Mouse (Mus musculus) midbrain, embryonic 11.5 days (tissue): ENCODE measurements around the gene Lat2. TPM values are rescaled to one million over a fixed set of nuclear protein-coding genes. Genes with fewer than 3 reads are reported as not detected.

Source experiments
- ATAC-seq: fragments of 200-750 bp; cut with Nextera tagmentation; 2 replicates; pipeline ENCODE4 v1.8.0; 2017; ENCODE audit warnings: moderate TSS enrichment, moderate library complexity; ENCODE audit not compliant: low FRiP score
- DNase-seq: peaks from one replicate; pipeline ENCODE4 v3.0.0; 2015; ENCODE audit warnings: low spot score; ENCODE audit errors: missing footprints
- H3K27ac ChIP-seq: fragments of 300-500 bp; sonication (generic); 2 replicates; pipeline ENCODE4 v1.5.1; 2014; ENCODE audit warnings: low read depth, low read length
- H3K27me3 ChIP-seq: fragments of 300-500 bp; sonication (generic); 2 replicates; pipeline ENCODE4 v1.6.1; 2014; ENCODE audit warnings: mild to moderate bottlenecking, low read length, moderate library complexity, mixed read lengths; ENCODE audit not compliant: control insufficient read depth, insufficient read depth
- H3K36me3 ChIP-seq: fragments of 300-500 bp; sonication (generic); 2 replicates; pipeline ENCODE4 v1.6.1; 2014; ENCODE audit warnings: mild to moderate bottlenecking, low read length, moderate library complexity, mixed read lengths; ENCODE audit not compliant: control insufficient read depth, insufficient read depth
- H3K4me1 ChIP-seq: fragments of 300-500 bp; sonication (generic); 2 replicates; pipeline ENCODE4 v1.6.1; 2014; ENCODE audit warnings: low read length; ENCODE audit not compliant: control insufficient read depth, insufficient read depth
- H3K4me2 ChIP-seq: fragments of 300-500 bp; sonication (generic); 2 replicates; pipeline ENCODE4 v1.6.1; 2014; ENCODE audit warnings: mild to moderate bottlenecking, moderate library complexity
- H3K4me3 ChIP-seq: fragments of 300-500 bp; sonication (generic); 2 replicates; pipeline ENCODE4 v1.5.1; 2014; ENCODE audit warnings: low read depth, low read length
- H3K9ac ChIP-seq: fragments of 300-500 bp; sonication (generic); 2 replicates; pipeline ENCODE4 v1.6.1; 2014; ENCODE audit warnings: low read length
- H3K9me3 ChIP-seq: fragments of 300-500 bp; sonication (generic); 2 replicates; pipeline ENCODE4 v1.6.1; 2016; ENCODE audit warnings: low read length; ENCODE audit not compliant: control insufficient read depth
- WGBS: fragments of 180-500 bp; shearing (Covaris S2); extraction: QIAGEN DNeasy Blood & Tissue Kit; methylation state at CpG from one replicate; pipeline ENCODE4 v1.1.7; 2014; 5-methylcytosine and 5-hydroxymethylcytosine counted together
- polyA plus RNA-seq: library from polyadenylated mRNA; unstranded; fragments of >200 nt; fragmentation: Nextera tagmentation; extraction: Ambion mirVana; gene quantifications from 2 replicates; pipeline ENCODE4 v1.2.1, GENCODE M21; 2014

The Lat2 gene
- polyA plus RNA-seq, 1 experiment from 2014 or later = 1.6 TPM

- no peaks in the 10 kb centered on the region for H3K27me3 ChIP-seq
- peak; percentile 100 for DNase-seq
- H3K9me3 ChIP-seq = no peaks in the 10 kb centered on the region
- H3K4me3 ChIP-seq = peak overlapping the region; percentile 87
- no peaks in the 10 kb centered on the region for H3K36me3 ChIP-seq
- peak; percentile 96 for ATAC-seq
- H3K4me2 ChIP-seq = peak overlapping the region; percentile 85
- peaks cover 8% of the 10 kb centered on the region for H3K4me1 ChIP-seq
- WGBS = 9% methylated on average over 30 of the region's 30 CpGs
- H3K9ac ChIP-seq = peak overlapping the region; percentile 90
- H3K27ac ChIP-seq = no peak overlapping the region
These were observed 32.5 kb downstream of the Lat2 start for GRCm38 (mm10) chr5:134582221-134582907.

DNA sequence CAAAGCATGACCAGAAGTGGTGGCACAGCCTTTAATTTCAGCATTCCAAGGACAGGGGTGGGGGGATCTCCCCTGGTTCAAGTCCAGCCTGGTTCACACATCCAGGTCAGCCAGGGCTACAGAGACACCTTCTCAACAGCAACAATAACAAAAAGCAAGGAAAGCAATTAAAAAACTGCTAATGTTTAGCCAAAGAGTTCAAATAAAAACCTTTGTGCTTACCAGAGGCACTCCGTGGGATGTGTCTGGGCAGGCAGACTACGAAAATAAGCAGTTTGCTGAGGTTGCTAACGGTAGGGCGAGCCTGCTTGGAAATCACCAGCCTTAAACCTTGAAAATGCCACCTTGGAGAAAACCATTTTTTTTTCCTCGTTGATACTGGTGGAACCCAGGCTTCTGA is 33.7 kb downstream of the Lat2 start, which contains the start of gene Rfc2:
TSS of gene Rfc2 (plus strand) at position 221 of the 400 bp plus-strand sequence.
- H3K4me1 ChIP-seq = peaks cover 8% of the 10 kb centered on the region
- H3K4me3 ChIP-seq = no peak within 1 kb of the TSS
- H3K4me2 ChIP-seq = no peak within 1 kb of the TSS
- 84% methylated on average over 5 of the region's 5 CpGs for WGBS
- H3K27ac ChIP-seq = no peak within 1 kb of the TSS
- no peaks in the 10 kb centered on the region for H3K9me3 ChIP-seq
- ATAC-seq = no peak
- H3K36me3 ChIP-seq = no peaks in the 10 kb centered on the region
- no peak within 1 kb of the TSS for H3K9ac ChIP-seq
- H3K27me3 ChIP-seq = no peaks in the 10 kb centered on the region
- no peak for DNase-seq

GRCm38 (mm10) chr5:134579135-134579534 is 35.7 kb downstream of the Lat2 start:
- WGBS = 66% methylated on average over 3 of the region's 3 CpGs
- Histone ChIP-seq H3K27me3 (no peaks in the 10 kb centered on the region), H3K4me2 (no peak overlapping the region)

GRCm38 (mm10) chr5:134577534-134577933 is 37.3 kb downstream of the Lat2 start:
- H3K36me3 ChIP-seq = no peaks in the 10 kb centered on the region

More at GRCm38 (mm10) chr5:134579135-134579534, 35.7 kb downstream of the Lat2 start:
- Histone ChIP-seq H3K9ac (no peak overlapping the region), H3K4me1 (peaks cover 8% of the 10 kb centered on the region), H3K9me3 (no peaks in the 10 kb centered on the region), H3K36me3 (no peaks in the 10 kb centered on the region), H3K4me3 (no peak overlapping the region), H3K27ac (no peak overlapping the region)
- DNase-seq = no peak
- no peak for ATAC-seq

DNA sequence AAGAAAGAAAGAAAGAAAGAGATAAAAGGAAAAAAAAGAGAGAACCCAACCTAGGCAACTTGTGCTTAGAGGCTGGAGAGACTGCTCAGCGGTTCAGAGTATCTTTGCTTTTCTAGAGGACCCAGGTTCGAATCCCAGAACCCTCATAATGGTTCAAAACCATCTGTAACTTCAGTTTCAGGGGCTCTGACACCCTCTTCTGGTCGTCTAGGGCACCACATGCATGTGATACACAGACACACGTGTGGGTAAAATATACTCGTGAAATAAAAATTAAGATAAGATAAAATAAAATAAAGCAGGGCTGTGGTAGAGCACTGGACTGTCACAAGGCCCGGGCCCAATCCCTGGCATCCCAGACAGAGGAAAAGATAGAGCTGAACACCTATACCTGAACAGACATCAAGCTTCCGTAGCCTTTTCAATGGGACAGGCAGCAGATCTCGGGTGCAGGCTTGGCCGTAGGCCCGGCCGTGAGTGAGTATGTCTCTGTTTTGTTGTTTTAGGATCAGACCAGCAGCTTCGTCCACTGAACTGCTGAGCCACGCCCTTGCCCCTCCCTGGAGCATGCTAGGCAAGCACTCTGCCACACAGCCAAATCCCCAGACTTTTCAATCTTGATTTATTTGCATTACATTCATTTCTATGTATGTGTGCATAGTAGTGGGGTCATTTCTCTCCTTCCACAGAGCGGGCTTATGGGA is 38.2 kb downstream of the Lat2 start:
- Histone ChIP-seq H3K4me3 (no peak overlapping the region), H3K4me1 (peaks cover 4% of the 10 kb centered on the region; the same call in 1 of the 2 replicates), H3K27me3 (no peaks in the 10 kb centered on the region), H3K36me3 (no peaks in the 10 kb centered on the region), H3K9ac (no peak overlapping the region), H3K9me3 (no peaks in the 10 kb centered on the region), H3K27ac (no peak overlapping the region), H3K4me2 (no peak overlapping the region)
- DNase-seq = peak; percentile 83
- ATAC-seq = no peak
- 79% methylated on average over 14 of the region's 14 CpGs for WGBS

More at GRCm38 (mm10) chr5:134577534-134577933, 37.3 kb downstream of the Lat2 start:
- H3K4me1 ChIP-seq = no peaks in the 10 kb centered on the region
- WGBS = 90% methylated on average over 7 of the region's 7 CpGs
- H3K4me3 ChIP-seq = no peak overlapping the region
- H3K4me2 ChIP-seq = no peak overlapping the region
- DNase-seq = no peak
- no peaks in the 10 kb centered on the region for H3K27me3 ChIP-seq
- no peaks in the 10 kb centered on the region for H3K9me3 ChIP-seq
- no peak overlapping the region for H3K27ac ChIP-seq
- no peak overlapping the region for H3K9ac ChIP-seq
- ATAC-seq = no peak

DNA sequence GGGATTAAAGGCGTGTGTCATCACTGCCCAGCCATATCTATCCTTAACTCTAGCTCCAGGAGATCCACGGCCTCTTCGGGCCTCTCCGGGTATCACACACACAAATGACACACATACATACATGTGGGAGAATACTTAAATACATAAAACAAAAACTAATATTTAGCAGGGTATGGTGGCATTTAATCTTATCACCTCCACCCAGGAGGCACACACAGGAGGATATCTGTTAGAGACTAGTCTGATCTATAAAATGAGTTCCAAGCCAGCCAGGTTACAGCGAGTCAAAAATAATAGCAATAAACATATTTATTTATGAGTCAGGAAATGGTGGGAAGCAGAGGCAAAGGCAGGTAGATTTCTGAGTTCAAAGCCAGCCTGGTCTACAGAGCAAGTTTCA is 39.0 kb downstream of the Lat2 start:
- no peaks in the 10 kb centered on the region for H3K36me3 ChIP-seq
- DNase-seq (no peak), ATAC-seq (no peak)
- 93% methylated on average over 5 of the region's 5 CpGs for WGBS
- no peak overlapping the region for H3K9ac ChIP-seq
- no peak overlapping the region for H3K4me2 ChIP-seq
- H3K27ac ChIP-seq = no peak overlapping the region
- H3K4me3 ChIP-seq = no peak overlapping the region
- no peaks in the 10 kb centered on the region; the same call in 1 of the 2 replicates for H3K9me3 ChIP-seq
- no peaks in the 10 kb centered on the region for H3K27me3 ChIP-seq
- H3K4me1 ChIP-seq = peaks cover 4% of the 10 kb centered on the region; the same call in 1 of the 2 replicates

GRCm38 (mm10) chr5:134572508-134573214 is 42.2 kb downstream of the Lat2 start:
- Histone ChIP-seq H3K27me3 (no peaks in the 10 kb centered on the region), H3K27ac (no peak overlapping the region), H3K4me2 (peak overlapping the region; percentile 44), H3K4me3 (no peak overlapping the region), H3K9ac (no peak overlapping the region; the same call in 1 of the 2 replicates), H3K36me3 (no peaks in the 10 kb centered on the region), H3K4me1 (peaks cover 4% of the 10 kb centered on the region; the same call in 1 of the 2 replicates), H3K9me3 (no peaks in the 10 kb centered on the region; the same call in 1 of the 2 replicates)
- ATAC-seq (no peak), DNase-seq (no peak)
- 44% methylated on average over 10 of the region's 10 CpGs for WGBS

GRCm38 (mm10) chr5:134571730-134572507 is 42.9 kb downstream of the Lat2 start:
- peak overlapping the region; percentile 44 for H3K4me2 ChIP-seq
- ATAC-seq = peak; percentile 81
- H3K9ac ChIP-seq = peak overlapping the region; percentile 46
- peak; percentile 97 for DNase-seq
- H3K27me3 ChIP-seq = no peaks in the 10 kb centered on the region
- peak overlapping the region; percentile 18; the same call in 1 of the 2 replicates for H3K4me3 ChIP-seq
- H3K27ac ChIP-seq = no peak overlapping the region
- H3K4me1 ChIP-seq = peaks cover 4% of the 10 kb centered on the region; the same call in 1 of the 2 replicates
- no peaks in the 10 kb centered on the region; the same call in 1 of the 2 replicates for H3K9me3 ChIP-seq
- WGBS = 2% methylated on average over 23 of the region's 23 CpGs
- no peaks in the 10 kb centered on the region for H3K36me3 ChIP-seq
